Mouse (Mus musculus) neutrophil, adult 5-6 weeks (primary cell): ENCODE measurements at regions not wholly inside any gene's neighbourhood (a gene's known extent, or its start where the extent isn't known, plus 50 kb on each side); places are given as distances from the start of the nearest gene placed in this dataset.

ENCODE experiments used
- ATAC-seq: fragments of 151-379, 151-347 bp; 2 replicates; pipeline ENCODE4 v1.8.0; 2017; ENCODE audit warnings: mild to moderate bottlenecking, moderate TSS enrichment; ENCODE audit not compliant: insufficient number of reproducible peaks, poor library complexity, low FRiP score, severe bottlenecking; ENCODE audit errors: extremely low read depth

- no peak for ATAC-seq
Observed at GRCm38 (mm10) chr19:15003596-15003995, 405.7 kb upstream of the Tle4 start.

DNA sequence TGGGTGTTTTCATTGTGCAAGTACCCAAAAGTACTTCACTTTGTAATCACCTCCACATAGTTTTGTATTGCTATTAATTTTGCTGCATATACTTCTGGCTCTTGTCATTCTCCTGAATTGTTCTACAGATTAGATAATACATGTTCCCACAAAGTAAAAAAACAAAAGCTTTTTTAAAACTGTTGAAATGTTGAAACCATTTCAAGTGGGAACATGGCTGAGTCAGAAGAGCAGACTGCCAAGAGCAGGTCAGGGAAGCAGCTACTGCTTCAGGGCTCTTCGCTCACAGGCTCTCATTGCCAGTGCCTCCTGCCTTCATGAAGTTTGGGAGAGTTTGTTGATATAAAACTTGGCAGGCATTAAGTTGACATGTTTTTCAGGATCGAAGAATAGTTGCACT is 395.5 kb upstream of the Tle4 start:
- no peak for ATAC-seq

- no peak for ATAC-seq
Observed at GRCm38 (mm10) chr19:14970161-14970560, 372.3 kb upstream of the Tle4 start.

- ATAC-seq, result no peak
Observed at GRCm38 (mm10) chr19:14968283-14968682, 370.4 kb upstream of the Tle4 start.

DNA sequence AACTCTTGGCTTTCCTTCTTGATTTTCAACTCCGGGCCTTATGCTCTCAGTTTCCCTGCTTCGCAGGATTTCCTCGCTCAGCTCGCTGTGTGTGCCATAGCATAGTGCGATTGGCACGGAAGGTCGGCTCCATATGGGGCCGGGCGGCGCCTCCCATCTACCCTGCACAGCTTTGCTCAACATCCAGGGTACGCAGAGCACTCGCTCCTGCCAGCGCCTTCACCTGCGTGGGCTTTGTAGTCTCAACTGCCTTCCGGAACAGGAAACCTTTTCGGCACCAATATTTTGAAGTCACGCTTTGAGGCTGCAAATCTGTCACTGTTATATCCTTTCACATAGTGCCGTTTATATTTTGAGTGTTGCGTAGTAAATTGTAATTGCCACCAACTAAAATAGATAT is 359.9 kb upstream of the Tle4 start:
- no peak for ATAC-seq

- ATAC-seq, result no peak
Observed at GRCm38 (mm10) chr19:14957154-14957553, 359.3 kb upstream of the Tle4 start.

DNA sequence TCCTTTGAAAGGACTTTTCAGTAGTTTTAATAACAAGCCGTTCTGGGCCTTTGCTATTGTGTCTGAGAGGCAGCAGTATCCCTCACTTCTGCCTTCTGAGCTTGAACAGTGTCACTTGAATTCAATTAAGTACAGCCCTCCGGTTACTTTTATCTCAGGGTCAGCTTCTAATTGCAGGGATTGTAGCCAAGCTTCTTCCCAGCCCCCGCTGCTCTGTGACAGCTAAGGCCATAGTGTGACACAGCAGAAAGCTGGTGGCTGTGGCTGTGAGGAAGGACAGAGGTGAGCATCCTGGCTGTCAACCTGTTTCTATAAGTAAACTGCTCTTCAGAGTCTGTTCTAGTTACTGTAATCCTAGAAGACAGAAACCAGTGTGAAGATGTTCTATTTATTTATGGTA is 358.5 kb upstream of the Tle4 start:
- no peak for ATAC-seq

DNA sequence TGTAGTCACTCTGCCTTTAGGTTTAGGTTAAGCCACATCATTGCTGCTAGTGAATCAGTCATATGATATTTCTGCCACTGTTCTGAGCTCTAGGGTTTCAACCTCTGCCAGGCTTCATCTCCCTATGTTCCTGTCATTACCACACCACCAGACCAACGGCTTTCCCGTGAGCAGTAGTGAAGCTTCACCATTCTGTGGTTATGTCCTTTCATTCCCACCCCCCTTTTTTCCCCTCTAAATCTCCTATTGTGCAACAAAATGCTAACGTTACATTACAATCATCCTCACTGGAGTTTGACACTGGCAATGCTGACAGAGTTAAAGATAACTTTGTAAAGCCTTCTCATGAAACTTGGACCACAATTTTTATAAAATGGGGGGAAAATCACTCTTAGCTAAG is 358.1 kb upstream of the Tle4 start:
- ATAC-seq, result no peak

DNA sequence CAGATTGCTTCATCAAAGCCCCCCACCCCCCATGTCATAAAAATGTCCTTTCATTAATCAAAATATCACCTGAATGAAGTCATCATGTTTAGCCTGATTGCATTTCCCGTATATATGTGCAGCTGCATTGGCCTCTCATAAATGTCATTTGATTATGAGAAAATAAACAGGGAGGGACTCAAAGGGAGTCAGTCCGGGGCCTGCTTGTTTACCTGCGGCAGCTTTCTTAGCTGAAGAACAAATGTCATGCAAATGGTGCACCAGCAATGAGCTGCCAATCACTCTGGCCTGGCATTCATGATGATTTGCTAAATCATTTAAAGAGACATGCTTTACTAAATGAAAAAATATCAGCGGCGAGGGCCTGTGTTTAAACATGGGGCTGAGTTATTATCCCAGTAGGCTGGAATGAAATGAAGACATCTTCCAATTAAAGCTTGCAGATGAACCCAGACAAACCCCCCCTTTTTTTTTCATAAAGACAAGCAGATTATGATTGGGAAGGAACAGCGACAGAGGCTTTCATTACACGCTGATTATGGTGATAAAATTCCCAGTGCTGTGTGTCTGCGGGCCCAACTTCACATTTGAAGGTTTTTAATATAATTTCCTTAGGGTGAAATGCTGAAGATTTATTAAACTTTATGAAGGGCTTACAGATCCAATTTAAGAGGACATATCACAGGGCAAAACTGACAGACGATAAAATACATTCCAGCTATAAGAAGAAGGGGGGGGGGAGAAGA is 342.5 kb upstream of the Tle4 start:
- ATAC-seq, result no peak

DNA sequence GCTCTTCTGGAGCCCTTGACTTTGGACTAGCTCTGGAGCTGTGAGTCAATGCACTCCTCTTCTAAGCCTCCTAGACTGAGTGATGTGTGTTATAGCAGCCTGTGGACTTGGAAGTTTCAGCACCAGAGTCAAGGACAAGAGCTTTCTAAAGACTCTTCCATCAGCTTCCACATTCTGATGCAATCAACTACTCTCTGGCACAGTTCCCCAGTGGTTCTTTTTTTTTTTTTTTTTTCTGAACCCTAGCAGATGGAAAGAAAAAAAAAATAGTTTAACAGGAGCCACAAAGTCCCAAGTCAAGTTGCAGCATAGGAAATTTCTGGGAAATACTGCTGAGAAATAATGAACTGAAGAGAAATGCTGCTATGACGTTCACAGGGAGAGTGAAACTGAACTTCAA is 324.4 kb upstream of the Tle4 start:
- no peak for ATAC-seq

GRCm38 (mm10) chr19:14911056-14911850 is 313.4 kb upstream of the Tle4 start:
- no peak for ATAC-seq

- no peak for ATAC-seq
Observed at GRCm38 (mm10) chr19:14894875-14895274, 297.0 kb upstream of the Tle4 start.

GRCm38 (mm10) chr19:14892390-14892758 is 294.5 kb upstream of the Tle4 start:
- ATAC-seq, result no peak

- no peak for ATAC-seq
Observed at GRCm38 (mm10) chr19:14891689-14892389, 294.0 kb upstream of the Tle4 start.

- ATAC-seq, result no peak
Observed at GRCm38 (mm10) chr19:14891090-14891428, 293.2 kb upstream of the Tle4 start.

GRCm38 (mm10) chr19:14890241-14891089 is 292.6 kb upstream of the Tle4 start:
- no peak for ATAC-seq

DNA sequence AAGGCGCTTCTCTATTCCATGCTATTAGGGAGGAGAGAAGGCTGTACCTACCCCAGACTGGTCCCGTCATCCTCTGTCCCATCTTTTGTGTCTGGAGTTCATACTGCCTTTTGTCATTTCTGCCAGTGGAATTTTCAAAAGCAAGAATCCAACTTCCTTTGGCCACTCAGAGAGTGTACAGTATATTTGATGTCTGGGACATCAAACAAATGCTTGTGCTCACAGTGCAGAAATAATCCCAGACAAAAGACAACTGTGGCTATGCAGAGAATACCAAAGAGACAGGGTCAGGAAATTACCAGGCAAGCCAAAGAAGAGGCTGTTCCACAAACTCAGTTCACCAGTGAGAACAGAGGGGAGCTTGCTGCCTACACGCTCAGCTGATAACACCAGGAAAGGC is 291.9 kb upstream of the Tle4 start:
- ATAC-seq, result no peak

- no peak for ATAC-seq
Observed at GRCm38 (mm10) chr19:14883707-14884421, 286.0 kb upstream of the Tle4 start.

GRCm38 (mm10) chr19:14880818-14881217 is 283.0 kb upstream of the Tle4 start:
- ATAC-seq, result no peak
